Mouse (Mus musculus): ENCODE data around the gene 9230104L09Rik.

DNA sequence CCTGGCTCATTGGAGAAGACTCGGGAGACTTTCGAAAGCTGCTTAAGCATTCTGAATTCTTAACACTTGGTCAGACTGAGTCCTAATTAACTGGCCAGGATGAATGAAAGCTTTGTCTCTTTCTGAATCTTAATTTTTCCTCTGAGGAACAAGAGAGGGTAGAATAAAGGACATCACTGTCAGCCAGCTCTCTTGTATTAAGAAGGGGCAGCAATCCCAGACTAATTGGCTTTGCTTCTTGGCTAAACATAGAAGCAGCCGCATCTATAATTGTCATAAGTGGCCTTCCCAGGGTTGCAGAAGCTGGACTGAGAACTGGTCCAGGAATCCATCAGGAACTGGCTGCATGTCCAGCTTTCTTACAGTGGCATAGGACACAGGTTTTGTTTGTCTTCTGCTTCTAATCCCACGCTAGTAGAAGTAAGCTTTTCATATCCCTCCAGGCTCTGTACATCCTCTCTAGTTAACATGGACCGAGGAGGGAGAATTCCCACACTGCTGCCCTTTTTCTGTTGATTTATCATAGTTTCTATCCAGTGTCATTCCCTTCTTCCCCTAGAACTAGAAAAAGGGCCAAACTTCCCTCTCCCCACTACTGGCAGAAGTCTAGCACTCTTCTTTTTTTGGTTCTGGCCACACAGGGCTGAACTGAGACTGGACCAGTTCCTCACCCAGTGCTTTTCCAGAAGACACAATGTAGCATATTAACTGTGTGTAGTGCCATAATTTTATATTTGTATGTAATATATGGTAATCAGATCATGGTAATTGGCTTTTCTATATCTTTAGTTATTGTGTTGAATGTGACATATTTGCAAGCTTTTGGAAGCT is 25.4 kb upstream of the 9230104L09Rik start:
- TF ChIP-seq CTCF (IDR thresholded peaks at IDR 0.05; ENCODE audit: extremely low read depth, insufficient read length, insufficient replicate concordance, low read depth, low read length) = no peak
- TF ChIP-seq POLR2A (IDR thresholded peaks at IDR 0.05; ENCODE audit: low read depth, low read length) = no peak
